Mouse (Mus musculus) Patski (cell line): Measurements from ENCODE around the gene Shc1. TPM values are rescaled to one million over a fixed set of nuclear protein-coding genes. Genes with fewer than 3 reads are reported as not detected.

Source experiments
- ATAC-seq: fragments of 100-300 bp; one replicate; pipeline ENCODE4 v1.8.0; 2021
- CTCF ChIA-PET: fragments of 350-600 bp; sonication (Branson Sonifier 250); formaldehyde crosslinking; loops from one replicate; lab custom pipeline; 2022; ENCODE audit warnings: inconsistent platforms; lab: Charles Lee
- POLR2A ChIA-PET: fragments of 350-600 bp; sonication (Branson Sonifier 250); formaldehyde crosslinking; loops from one replicate; lab custom pipeline; 2022; ENCODE audit warnings: antibody characterized with exemption, inconsistent platforms; lab: Charles Lee
- DNase-seq: peaks from one replicate; pipeline ENCODE4 v3.0.0-alpha.2; 2011; ENCODE audit warnings: low read depth, low spot score
- H3K27me3 ChIP-seq: fragments of 371-371 bp; one replicate; pipeline ENCODE4 v1.5.1; 2021
- CTCF ChIP-seq: fragments of 100-300 bp; IDR thresholded peaks from one replicate; pipeline ENCODE4 v1.5.1; 2021
- in situ Hi-C: fragments of 300-500 bp; cut with MboI; formaldehyde crosslinking; loops from 3 replicates; pipeline ENCODE4 v1.11.1; 2018; ENCODE audit warnings: low pct_unique_long_range_greater_than_20kb, mixed read lengths
- polyA plus RNA-seq: library from polyadenylated mRNA; unstranded; gene quantifications from one replicate; pipeline ENCODE4 v1.2.3, GENCODE M21; 2021

Gene Shc1
- 174 TPM for polyA plus RNA-seq

DNA sequence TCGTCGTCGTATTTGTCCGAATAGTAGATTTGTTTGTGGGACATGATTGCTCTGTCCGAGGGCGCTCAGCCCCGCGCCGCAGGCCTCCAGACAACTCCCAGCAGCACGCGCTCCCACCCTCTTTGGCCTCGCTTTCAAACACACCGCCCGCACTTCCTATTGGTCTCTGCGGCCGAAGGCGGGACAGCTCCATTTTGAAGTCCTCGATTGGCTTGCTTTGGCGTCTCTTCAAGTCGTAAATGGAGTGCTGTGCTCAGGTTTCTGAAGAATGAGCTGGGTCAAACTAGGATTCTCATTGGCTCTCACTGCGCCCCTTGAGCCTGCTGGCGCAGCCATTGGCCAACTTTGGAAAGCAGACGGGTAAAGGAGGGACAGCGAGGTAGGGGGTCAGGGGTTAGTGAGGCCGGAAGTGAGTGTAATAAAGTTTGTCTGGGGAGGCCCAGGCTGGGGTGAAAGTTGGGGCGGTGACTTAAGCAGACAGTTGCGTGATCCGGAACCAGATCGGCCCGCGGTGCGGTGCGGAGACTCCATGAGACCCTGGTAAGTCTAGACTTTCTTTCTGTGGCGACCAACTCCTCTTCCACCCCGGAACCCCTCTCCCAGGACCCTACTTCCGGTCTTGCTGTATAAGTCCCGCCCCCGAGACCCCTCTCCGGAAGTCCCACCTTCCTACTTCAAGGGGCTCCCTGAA is at the start of gene Shc1, which contains the start of gene Cks1b:
Gene Shc1, plus strand, starts transcription at position 274 of the 691 bp plus-strand sequence.
Gene Cks1b, minus strand, starts transcription at position 214 of the 691 bp plus-strand sequence.
- in situ Hi-C loops: no loop called here
- ATAC-seq: peak; percentile 72
- ChIA-PET CTCF (interaction anchor here (1.4 to 2.6 kb wide), 4 partner anchors 19 to 63 kb away, joined by 3 to 16 read pairs (median 4); no protein-coding TSS in a partner anchor), POLR2A (interaction anchor here (1.1 to 4.2 kb wide), 8 partner anchors 12 to 36 kb away, joined by 3 to 56 read pairs (median 7); partner anchors contain the start of genes Pbxip1, Pygo2 and Zbtb7b)
- peak; percentile 100 for DNase-seq
- no peak for TF ChIP-seq CTCF
- no peaks in the 10 kb centered on the region for H3K27me3 ChIP-seq

DNA sequence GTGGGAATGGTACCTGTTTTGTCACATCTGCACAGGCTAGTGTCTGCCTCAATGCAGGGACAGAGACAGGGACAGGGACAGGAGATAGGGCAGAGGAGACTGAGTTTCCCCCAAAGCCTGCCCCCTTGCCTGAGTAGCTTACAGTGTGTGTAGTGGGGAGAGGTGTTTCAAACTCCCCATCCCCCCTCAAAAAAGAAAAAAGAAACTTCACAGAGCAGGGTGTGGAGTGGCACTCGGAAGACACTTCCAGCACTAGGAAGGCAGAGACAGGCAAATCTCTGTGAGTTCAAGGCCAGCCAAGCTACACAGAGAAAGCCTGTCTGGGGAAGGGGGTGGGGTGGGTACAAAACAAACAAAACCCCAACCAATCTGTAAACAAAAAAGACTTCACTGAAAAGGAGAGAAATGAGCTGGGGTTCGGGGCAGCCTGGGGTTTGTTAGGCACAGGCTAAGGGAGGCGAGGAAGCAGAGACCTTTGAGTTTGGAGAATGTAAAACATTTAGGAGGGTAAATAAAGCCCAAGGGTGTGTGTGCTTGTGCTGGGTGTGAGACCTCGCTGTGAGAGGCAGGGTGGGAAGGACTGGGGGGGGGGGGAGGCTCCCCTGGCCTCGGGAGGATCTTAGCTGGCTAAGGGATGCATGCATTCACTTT is 44.5 kb upstream of the Shc1 start:
- ATAC-seq: no peak
- no peak for DNase-seq
- in situ Hi-C loops: no loop called here
- CTCF ChIA-PET: interaction anchor here (1.7 to 1.8 kb wide), 2 partner anchors 14 to 19 kb away, joined by 3 to 6 read pairs; no protein-coding TSS in a partner anchor
- POLR2A ChIA-PET: interaction anchor here (0.7 to 2.3 kb wide), 3 partner anchors 10 to 14 kb away, joined by 3 to 6 read pairs (median 3); no protein-coding TSS in a partner anchor
- TF ChIP-seq CTCF: no peak
- no peaks in the 10 kb centered on the region for H3K27me3 ChIP-seq

DNA sequence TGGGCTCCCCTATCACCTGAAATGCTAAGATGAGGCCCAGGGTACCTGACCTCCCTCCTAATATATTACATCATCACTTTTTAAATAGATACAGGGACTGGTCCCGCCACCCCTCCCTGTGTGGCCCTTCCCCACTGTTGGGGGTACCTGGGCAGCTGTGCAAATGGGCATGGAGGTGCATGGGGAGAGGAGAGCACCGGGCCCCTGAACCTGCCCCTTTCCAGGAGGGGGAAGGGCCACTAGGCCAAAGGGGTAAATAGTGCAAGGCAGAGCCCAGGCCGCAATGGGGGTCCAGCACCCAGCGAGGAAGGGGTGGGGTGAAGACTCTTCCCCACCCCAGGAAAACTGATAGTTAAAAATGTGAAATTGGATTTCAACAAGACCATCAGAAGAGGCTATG is 40.4 kb upstream of the Shc1 start:
- no peak for TF ChIP-seq CTCF
- no peak for DNase-seq
- POLR2A ChIA-PET: interaction anchor here (0.6 to 2.9 kb wide), 5 partner anchors 9 to 27 kb away, joined by 3 to 12 read pairs (median 4); partner anchors contain the start of gene Zbtb7b
- CTCF ChIA-PET: interaction anchor here (0.6 to 1.9 kb wide), 6 partner anchors 10 to 59 kb away, joined by 3 to 11 read pairs (median 4); partner anchors contain the start of genes Dcst1 and Pbxip1
- no peak for ATAC-seq
- in situ Hi-C loops: no loop called here
- H3K27me3 ChIP-seq: no peaks in the 10 kb centered on the region

DNA sequence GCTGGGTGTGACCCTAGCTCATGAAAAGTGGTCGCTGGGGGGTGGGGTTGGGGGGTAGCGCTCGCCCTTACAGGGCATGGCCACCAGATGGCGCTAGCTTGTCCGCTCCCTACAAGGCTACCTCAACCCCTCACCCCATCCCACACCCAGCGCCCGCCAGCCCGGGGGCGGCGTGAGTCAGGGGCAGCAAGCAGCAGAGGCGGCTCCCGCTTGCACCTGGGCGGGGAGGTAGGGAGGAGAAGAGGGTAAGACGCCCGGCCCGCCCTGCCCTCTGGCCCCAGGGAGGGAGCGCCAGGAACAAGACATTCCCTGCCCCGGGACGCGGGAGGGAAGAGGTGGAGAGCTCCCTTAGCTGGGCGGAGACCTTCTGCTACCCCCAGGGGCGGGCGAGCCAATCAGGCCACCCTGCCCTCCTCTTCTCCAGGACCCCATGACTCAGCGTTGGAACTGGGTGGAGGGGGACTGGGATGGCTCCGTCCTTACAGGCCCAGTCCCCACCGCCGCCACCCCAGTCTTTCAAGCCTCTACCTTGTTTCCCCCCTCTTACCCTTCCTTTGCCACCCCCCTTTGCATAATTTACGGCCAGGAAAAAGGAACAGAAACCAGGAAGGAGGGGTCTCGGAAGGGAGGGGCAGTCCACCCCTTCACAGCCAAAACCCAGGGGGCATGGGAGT is 39.7 kb upstream of the Shc1 start:
- in situ Hi-C loops: no loop called here
- no peak for ATAC-seq

DNA sequence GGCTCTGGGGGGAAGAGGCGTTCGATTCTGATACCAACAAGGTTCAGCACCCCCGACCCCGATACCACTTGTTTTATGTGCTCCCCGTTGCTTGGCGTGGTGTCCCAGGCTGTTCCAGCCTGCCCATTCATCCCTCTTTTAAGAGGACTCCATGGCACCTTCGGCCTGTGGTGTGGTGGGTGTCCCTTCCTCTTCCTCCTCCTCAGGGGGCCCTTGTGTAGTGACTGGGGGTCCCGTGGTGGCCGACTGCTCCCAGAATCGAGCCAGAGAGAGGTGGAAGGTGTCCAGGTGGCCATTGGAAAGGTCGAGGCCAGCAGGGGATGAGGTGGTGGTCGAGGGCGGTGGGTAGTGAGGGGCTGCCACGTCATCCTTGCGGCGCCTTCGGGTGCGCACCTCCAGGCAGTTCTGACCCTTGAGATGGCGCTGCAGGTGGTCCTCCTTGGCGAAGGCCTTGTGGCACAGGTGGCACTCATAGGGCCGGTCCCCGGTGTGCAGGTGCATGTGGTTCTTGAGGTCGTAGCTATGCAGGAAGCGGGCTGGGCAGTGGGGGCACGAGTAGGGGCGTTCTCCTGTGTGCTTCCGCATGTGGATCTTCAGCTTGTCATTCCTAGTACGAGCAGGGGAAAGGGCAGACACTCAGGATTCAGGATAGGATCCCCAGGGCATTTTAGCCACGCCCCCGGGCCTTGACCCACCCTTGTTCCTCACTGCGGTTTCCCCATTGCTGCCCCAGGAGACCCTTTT is 38.7 kb upstream of the Shc1 start:
- TF ChIP-seq CTCF: no peak
- ATAC-seq (no peak), DNase-seq (no peak)
- ChIA-PET CTCF (interaction anchor here (0.7 to 1.9 kb wide), 5 partner anchors 10 to 70 kb away, joined by 3 to 11 read pairs (median 4); no protein-coding TSS in a partner anchor), POLR2A (no interaction called here)
- H3K27me3 ChIP-seq: no peaks in the 10 kb centered on the region
- in situ Hi-C loops: no loop called here

More for the DNA sequence above, 39.7 kb upstream of the Shc1 start:
- POLR2A ChIA-PET: interaction anchor here (0.6 to 2.9 kb wide), 4 partner anchors 12 to 28 kb away, joined by 3 to 12 read pairs (median 4); partner anchors contain the start of gene Zbtb7b
- H3K27me3 ChIP-seq: no peaks in the 10 kb centered on the region
- no peak for DNase-seq
- CTCF ChIA-PET: interaction anchor here (0.6 to 1.9 kb wide), 7 partner anchors 10 to 58 kb away, joined by 3 to 11 read pairs (median 3); partner anchors contain the start of genes Dcst1 and Pbxip1
- TF ChIP-seq CTCF: no peak

DNA sequence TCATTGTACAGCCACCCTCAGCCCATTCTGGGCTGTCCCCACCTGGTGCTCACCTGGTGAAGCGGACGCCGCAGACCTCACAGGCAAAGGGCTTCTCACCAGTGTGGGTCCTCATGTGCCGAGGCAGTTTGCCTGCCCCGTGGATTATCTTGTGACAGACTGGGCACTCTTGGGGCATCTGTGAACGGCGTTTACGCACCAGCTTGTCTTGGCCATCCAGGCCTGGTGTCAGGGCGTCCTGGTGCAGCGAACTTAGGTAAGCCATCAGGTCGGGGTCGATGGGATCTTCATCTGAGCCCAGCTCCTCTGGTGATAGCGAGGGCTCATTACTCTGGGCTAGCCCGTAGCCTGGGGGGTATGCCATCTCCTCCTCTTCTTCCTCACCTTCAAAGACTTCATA is 38.0 kb upstream of the Shc1 start:
- no peak for ATAC-seq
- POLR2A ChIA-PET: no interaction called here
- H3K27me3 ChIP-seq: no peaks in the 10 kb centered on the region
- no peak for TF ChIP-seq CTCF
- DNase-seq: no peak
- CTCF ChIA-PET: interaction anchor here (0.7 to 1.7 kb wide), 4 partner anchors 9 to 69 kb away, joined by 3 to 4 read pairs (median 4); no protein-coding TSS in a partner anchor
- in situ Hi-C loops: no loop called here

DNA sequence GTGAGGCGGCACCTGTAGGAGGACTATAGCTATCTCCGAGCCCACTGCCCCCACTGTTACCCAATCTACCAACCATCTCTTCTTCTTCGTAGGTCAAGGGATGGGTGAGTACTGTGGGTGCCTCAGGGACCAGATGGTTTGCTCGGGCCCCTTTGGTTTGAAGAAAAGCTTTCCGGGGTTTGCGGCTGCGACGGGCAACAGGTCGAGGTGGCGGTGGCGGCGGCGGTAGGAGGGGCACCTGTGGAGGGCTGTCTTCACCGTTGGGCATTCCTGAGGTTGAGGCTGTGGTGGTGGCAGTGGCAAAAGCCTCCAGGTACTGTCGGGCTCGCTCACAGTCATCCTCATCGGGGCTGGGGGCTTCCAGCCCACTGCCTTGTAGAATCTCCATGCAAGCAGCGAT is 37.5 kb upstream of the Shc1 start:
- in situ Hi-C loops: no loop called here
- no peak for TF ChIP-seq CTCF
- H3K27me3 ChIP-seq: no peaks in the 10 kb centered on the region
- ATAC-seq (no peak), DNase-seq (no peak)
- ChIA-PET CTCF (interaction anchor here (1.1 to 2.1 kb wide), 4 partner anchors 8 to 68 kb away, joined by 3 to 6 read pairs (median 4); no protein-coding TSS in a partner anchor), POLR2A (interaction anchor here (0.7 kb wide), 1 partner anchor 45 kb away, joined by 3 read pairs; no protein-coding TSS in a partner anchor)

DNA sequence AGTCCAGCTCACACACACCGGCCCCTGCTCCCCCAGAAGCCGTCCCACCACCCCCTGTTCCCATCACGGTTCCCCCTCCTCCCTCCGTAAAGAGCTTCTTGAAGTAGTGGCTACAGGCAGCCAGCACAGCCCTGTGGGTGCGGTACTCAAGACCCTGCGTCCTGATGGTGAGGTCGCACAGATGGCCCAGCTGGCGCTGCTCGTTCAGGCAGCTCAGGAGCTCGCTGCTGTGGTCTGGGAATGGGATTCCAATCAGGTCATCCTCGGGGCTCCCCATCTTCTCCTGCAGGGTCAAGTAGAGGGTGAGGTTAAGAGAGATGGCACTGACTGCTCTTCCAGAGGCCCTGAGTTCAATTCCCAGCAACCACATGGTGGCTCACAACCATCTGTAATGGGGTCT is 37.0 kb upstream of the Shc1 start:
- DNase-seq: no peak
- no peaks in the 10 kb centered on the region for H3K27me3 ChIP-seq
- POLR2A ChIA-PET: interaction anchor here (0.7 to 1.4 kb wide), 2 partner anchors 9 to 46 kb away, joined by 3 read pairs; no protein-coding TSS in a partner anchor
- CTCF ChIA-PET: interaction anchor here (1.5 to 2.1 kb wide), 3 partner anchors 10 to 27 kb away, joined by 3 to 6 read pairs (median 4); no protein-coding TSS in a partner anchor
- in situ Hi-C loops: no loop called here
- no peak for ATAC-seq
- no peak for TF ChIP-seq CTCF
